Mouse (Mus musculus) testis, postnatal 14 days (tissue): ENCODE measurements around the gene Car10.

Experiments
- DNase-seq: peaks from one replicate; pipeline ENCODE4 v3.0.0; 2021; ENCODE audit warnings: low spot score

Car10 gene

GRCm38 (mm10) chr11:93587788-93588187, 490.0 kb downstream of the Car10 start:
- DNase-seq, result no peak

DNA sequence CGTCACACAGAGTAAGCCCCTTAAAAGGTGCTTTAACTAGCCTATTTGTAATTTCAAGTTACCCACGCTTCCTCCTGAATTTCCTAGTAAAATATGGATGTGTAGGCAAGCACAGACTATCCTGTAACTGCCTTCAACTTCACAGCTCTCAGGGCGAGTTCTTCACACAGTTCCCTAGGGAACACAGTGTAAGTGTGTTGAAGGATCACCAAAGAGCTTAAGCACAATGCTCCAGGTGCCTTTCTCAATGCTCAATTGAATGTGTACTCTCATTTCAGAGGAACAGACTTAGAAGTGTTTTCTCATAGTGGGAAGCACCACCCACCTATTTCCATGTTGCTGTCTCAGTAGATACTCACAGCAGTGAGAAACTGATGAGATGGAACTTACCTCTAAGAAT, 492.8 kb downstream of the Car10 start:
- no peak for DNase-seq

GRCm38 (mm10) chr11:93594033-93594432, 496.2 kb downstream of the Car10 start:
- DNase-seq, result no peak

GRCm38 (mm10) chr11:93598175-93598574, 500.3 kb downstream of the Car10 start:
- no peak for DNase-seq

GRCm38 (mm10) chr11:93599755-93600154, 501.9 kb downstream of the Car10 start:
- DNase-seq, result no peak

- DNase-seq, result no peak
Observed at GRCm38 (mm10) chr11:93603575-93603974, 505.7 kb downstream of the Car10 start.

GRCm38 (mm10) chr11:93607111-93607510, 509.3 kb downstream of the Car10 start:
- DNase-seq, result no peak

DNA sequence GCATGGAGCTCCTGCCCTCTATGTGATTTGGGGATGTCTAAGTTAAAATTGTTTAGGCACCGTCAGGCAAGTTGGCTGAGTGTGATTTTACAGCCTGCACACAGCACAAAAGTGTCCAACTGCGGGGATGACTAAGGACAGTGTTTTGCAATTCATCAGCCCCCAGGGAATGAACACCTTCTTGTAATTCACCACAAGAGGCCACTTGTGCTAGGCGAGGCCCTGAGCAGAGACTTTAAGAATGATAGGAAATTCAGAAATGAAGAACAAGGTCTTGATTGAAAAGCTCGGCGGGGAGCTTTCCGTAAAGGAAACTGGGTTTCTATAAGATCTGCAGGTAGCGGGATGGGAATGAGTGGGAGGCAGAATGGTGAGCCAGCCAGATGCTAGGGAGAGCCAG, 510.9 kb downstream of the Car10 start:
- DNase-seq, result no peak

GRCm38 (mm10) chr11:93612071-93612470, 514.2 kb downstream of the Car10 start:
- DNase-seq, result no peak

DNA sequence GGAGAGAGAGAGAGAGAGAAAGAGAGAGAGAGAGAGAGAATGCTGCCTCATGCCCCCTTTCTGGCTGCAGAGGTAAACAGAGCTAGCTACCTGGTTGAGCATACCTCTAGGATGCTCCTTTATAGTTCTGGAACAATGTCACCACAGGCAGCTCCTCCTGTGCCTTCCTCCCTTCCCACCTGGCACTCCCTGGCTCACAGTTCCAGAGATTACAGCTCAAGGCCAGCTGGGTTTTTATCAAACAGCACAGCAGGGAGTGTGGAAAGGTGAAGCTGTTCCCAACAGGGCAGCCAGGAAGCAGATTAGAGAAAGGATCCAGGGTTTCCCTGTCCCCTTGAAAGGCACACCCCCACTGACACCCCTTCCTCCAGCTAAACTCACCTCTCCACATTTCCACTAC, 517.0 kb downstream of the Car10 start:
- DNase-seq, result no peak

- no peak for DNase-seq
Observed at GRCm38 (mm10) chr11:93623605-93624004, 525.8 kb downstream of the Car10 start.

DNA sequence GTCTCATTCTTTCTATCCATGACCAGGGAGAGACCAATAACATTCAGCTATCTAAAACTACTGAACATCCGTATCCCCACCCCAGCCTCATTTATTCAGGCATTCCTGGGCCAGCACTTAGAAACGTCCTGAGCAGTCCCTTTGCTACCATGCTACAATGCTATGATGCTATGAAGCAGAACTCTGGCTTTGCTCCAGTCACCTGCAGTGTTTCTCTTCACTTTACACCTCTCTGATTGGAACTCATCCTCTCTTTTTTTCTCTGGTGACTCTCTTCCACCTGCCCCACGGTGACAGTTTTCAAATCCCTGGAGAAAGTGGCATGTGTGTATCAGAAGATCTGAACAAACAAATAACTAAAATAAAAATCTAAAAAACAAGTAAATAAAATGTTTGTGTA, 541.6 kb downstream of the Car10 start:
- DNase-seq, result no peak

DNA sequence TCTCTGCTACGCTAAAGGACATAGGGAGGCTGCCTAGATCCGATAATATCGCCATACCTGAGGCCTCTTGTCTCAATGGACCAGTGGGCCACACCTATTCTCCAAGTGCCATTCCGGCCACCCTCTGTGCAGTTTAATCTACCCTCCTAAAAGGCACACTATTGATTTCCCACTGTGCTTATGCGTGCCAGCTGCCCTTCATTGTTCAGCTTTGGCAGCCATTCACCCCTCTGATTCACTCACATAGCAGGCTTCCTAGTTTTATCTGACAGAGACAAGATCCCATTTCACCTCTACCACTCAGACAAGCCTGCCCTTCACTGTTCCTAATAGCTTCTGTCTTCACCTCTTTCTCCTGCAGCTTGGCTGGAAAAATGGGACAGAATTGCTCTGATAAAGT, 543.1 kb downstream of the Car10 start:
- no peak for DNase-seq

DNA sequence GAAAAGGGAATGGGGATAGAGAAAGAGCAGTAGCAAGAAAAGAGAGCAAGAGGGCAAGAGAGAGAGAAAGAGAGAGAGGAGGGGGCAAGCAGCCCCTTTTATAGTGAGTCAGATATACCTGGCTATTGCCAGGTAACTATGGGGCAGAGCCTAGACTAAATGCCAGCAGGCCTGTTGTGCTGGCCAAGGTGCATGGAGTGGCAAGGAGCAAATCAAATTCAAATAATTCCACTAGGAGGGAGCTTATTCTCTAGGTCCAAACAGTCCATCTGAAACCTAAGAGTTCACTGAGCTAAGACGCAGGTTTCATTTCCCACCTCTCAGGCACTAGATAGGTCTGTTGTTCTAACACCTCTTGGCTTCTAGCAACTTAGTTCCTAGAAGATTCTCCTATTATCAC, 544.5 kb downstream of the Car10 start:
- DNase-seq, result no peak

GRCm38 (mm10) chr11:93643006-93643405, 545.2 kb downstream of the Car10 start:
- no peak for DNase-seq

DNA sequence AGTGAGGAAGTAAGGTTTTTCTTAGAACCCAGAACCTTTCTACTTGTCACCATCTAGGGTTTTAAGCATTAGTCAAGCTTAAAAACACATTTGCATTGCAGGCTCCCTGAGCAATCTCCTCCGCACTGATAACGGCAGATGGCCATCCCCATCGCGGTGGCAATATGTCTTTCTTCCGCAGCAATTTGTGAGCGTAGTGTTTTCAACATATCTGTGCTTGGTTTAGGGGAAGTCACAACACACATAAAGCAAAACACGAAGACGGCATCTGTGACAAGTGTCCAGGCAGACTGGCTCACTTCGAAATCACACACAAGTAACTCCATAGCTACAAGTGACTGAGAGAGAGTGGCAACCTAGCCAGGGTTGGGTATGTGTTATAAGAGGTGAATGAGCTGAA, 545.6 kb downstream of the Car10 start:
- no peak for DNase-seq

- DNase-seq, result no peak
Observed at GRCm38 (mm10) chr11:93646216-93646615, 548.4 kb downstream of the Car10 start.
